Mouse (Mus musculus) limb, embryonic 13.5 days (tissue): ENCODE measurements at regions not wholly inside any gene's neighbourhood (a gene's known extent, or its start where the extent isn't known, plus 50 kb on each side); places are given as distances from the start of the nearest gene placed in this dataset.

ENCODE experiments used
- ATAC-seq: fragments of 200-750 bp; cut with Nextera tagmentation; 2 replicates; pipeline ENCODE4 v1.8.0; 2017; ENCODE audit warnings: low read depth, moderate number of reproducible peaks, moderate TSS enrichment; ENCODE audit not compliant: low FRiP score
- H3K27ac ChIP-seq: fragments of 300-500 bp; sonication (generic); 2 replicates; pipeline ENCODE4 v1.5.1; 2015; ENCODE audit warnings: inconsistent platforms, mild to moderate bottlenecking, moderate library complexity
- H3K27me3 ChIP-seq: fragments of 300-500 bp; sonication (generic); 2 replicates; pipeline ENCODE4 v1.6.1; 2015; ENCODE audit warnings: mild to moderate bottlenecking, inconsistent platforms
- H3K36me3 ChIP-seq: fragments of 300-500 bp; sonication (generic); 2 replicates; pipeline ENCODE4 v1.6.1; 2015; ENCODE audit warnings: inconsistent platforms, mild to moderate bottlenecking, moderate library complexity
- H3K4me1 ChIP-seq: fragments of 300-500 bp; sonication (generic); 2 replicates; pipeline ENCODE4 v1.6.1; 2015; ENCODE audit warnings: inconsistent platforms
- H3K4me2 ChIP-seq: fragments of 300-500 bp; sonication (generic); replicated peaks from 2 replicates; pipeline ENCODE4 v1.6.1; 2015; ENCODE audit warnings: inconsistent platforms, mild to moderate bottlenecking, moderate library complexity
- H3K4me3 ChIP-seq: fragments of 300-500 bp; sonication (generic); 2 replicates; pipeline ENCODE4 v1.5.1; 2015; ENCODE audit warnings: moderate library complexity, mild to moderate bottlenecking, inconsistent platforms
- H3K9ac ChIP-seq: fragments of 300-500 bp; sonication (generic); 2 replicates; pipeline ENCODE4 v1.6.1; 2015; ENCODE audit warnings: mild to moderate bottlenecking, inconsistent platforms
- H3K9me3 ChIP-seq: fragments of 300-500 bp; sonication (generic); 2 replicates; pipeline ENCODE4 v1.6.1; 2016; ENCODE audit warnings: inconsistent platforms
- WGBS: fragments of 180-500 bp; shearing (Covaris S2); methylation state at CpG from one replicate; pipeline ENCODE4 v1.1.7; 2015; 5-methylcytosine and 5-hydroxymethylcytosine counted together

GRCm38 (mm10) chr9:52376914-52377313, 208.5 kb upstream of the Zc3h12c start:
- Histone ChIP-seq H3K4me3 (no peak overlapping the region), H3K9me3 (no peaks in the 10 kb centered on the region), H3K4me1 (no peaks in the 10 kb centered on the region), H3K27me3 (no peaks in the 10 kb centered on the region), H3K9ac (no peak overlapping the region), H3K36me3 (no peaks in the 10 kb centered on the region), H3K27ac (no peak overlapping the region), H3K4me2 (no peak overlapping the region)
- WGBS: 77% methylated on average over 3 of the region's 3 CpGs
- ATAC-seq: no peak

DNA sequence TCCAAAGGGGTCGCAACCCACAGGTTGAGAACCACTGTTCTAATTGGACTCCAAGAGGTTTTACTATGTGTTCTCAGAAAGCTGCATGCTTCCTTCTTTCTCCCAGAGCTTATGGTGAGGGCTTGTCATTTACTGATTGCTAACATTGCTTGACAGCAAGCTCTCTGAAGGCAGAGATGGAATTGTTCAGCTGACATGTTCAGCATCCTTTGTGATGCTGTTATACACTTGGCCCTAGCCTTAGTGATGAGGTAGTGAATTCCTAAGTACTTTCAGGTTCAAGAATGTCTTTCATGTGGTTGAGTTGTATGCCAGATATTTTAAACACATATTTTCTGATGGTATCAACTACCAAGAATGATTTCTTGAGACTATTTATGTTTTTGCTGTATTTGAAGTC, 202.9 kb upstream of the Zc3h12c start:
- Histone ChIP-seq H3K27me3 (no peaks in the 10 kb centered on the region), H3K36me3 (no peaks in the 10 kb centered on the region), H3K4me2 (no peak overlapping the region), H3K4me3 (no peak overlapping the region), H3K9me3 (no peaks in the 10 kb centered on the region), H3K27ac (no peak overlapping the region), H3K9ac (no peak overlapping the region), H3K4me1 (no peaks in the 10 kb centered on the region)
- WGBS: 93% methylated on average over 1 of the region's 1 CpGs
- no peak for ATAC-seq

DNA sequence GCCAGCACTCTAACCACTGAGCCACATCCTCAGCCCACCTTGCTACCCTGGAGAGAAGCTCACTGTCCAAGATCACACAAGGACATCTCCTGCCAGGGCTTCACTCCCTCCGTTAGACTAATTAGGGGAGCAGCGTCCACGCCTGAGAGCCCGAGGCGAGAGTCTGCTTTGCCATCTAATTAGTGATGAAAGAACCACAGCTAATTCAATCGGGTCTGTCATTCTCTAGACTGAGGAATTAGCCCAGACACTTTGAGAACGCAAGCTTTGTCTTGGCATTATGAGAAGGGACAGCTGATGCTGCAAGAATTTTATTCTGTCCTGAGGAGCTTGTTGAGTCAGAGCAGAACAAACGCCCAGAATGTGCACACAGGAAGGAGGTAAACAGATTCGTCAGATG, 200.5 kb upstream of the Zc3h12c start:
- Histone ChIP-seq H3K27me3 (no peaks in the 10 kb centered on the region), H3K36me3 (no peaks in the 10 kb centered on the region), H3K27ac (no peak overlapping the region), H3K9me3 (no peaks in the 10 kb centered on the region), H3K4me2 (no peak overlapping the region), H3K4me1 (no peaks in the 10 kb centered on the region), H3K4me3 (no peak overlapping the region), H3K9ac (no peak overlapping the region)
- WGBS: 38% methylated on average over 9 of the region's 9 CpGs
- ATAC-seq: no peak

GRCm38 (mm10) chr9:52368080-52368479, 199.7 kb upstream of the Zc3h12c start:
- H3K9ac ChIP-seq: no peak overlapping the region
- WGBS: 83% methylated on average over 3 of the region's 3 CpGs

DNA sequence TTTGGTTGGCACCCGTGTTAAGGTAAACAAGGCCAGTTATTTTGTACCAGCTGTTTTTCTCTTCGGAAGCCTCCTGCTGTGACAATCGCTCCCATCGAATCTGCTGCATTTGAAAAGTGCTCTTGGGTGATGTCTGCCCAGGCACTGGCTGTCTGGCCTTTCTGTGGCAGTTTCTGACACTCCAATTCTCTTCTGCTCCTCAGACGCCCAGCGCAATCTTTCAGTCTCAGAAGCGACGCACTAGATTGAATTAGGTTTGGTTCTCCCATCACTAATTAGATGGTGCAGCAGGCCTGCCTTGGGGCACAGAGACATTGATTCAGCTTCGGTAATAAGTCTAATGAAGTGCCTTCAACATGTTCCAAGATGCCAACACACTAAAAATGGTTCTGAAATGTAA, 197.7 kb upstream of the Zc3h12c start:
- no peaks in the 10 kb centered on the region for H3K36me3 ChIP-seq
- no peak overlapping the region for H3K4me3 ChIP-seq
- WGBS: 54% methylated on average over 9 of the region's 9 CpGs
- no peak overlapping the region for H3K27ac ChIP-seq
- ATAC-seq: no peak
- no peaks in the 10 kb centered on the region for H3K9me3 ChIP-seq
- no peaks in the 10 kb centered on the region for H3K27me3 ChIP-seq
- H3K9ac ChIP-seq: no peak overlapping the region
- no peak overlapping the region for H3K4me2 ChIP-seq
- no peaks in the 10 kb centered on the region for H3K4me1 ChIP-seq

More at GRCm38 (mm10) chr9:52368080-52368479, 199.7 kb upstream of the Zc3h12c start:
- no peak overlapping the region for H3K27ac ChIP-seq
- H3K9me3 ChIP-seq: no peaks in the 10 kb centered on the region
- H3K4me3 ChIP-seq: no peak overlapping the region
- no peaks in the 10 kb centered on the region for H3K4me1 ChIP-seq
- no peak for ATAC-seq
- no peak overlapping the region for H3K4me2 ChIP-seq
- H3K27me3 ChIP-seq: no peaks in the 10 kb centered on the region
- no peaks in the 10 kb centered on the region for H3K36me3 ChIP-seq

DNA sequence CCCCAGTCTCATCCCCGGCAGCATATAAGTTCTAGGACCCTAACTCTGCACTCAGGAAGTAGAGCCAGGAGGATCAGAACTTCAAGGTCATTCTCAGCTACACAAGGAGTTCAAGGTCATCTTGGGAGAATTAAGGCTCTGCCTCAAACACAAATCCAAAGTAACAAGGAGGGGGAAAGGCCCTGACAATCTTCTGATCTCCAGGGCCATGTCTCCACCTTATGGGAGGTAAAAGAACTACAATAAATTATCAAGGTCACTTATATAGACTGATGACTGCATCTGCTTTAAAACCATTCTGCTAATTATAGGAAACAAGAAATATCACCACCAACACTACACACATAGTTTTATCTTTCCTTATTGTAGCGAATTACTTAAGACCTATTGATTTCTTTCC, 193.2 kb upstream of the Zc3h12c start:
- ATAC-seq: no peak
- H3K36me3 ChIP-seq: no peaks in the 10 kb centered on the region
- H3K4me3 ChIP-seq: no peak overlapping the region
- no peak overlapping the region for H3K27ac ChIP-seq
- no peaks in the 10 kb centered on the region for H3K4me1 ChIP-seq
- H3K27me3 ChIP-seq: no peaks in the 10 kb centered on the region
- H3K9ac ChIP-seq: no peak overlapping the region
- no peak overlapping the region for H3K4me2 ChIP-seq
- no peaks in the 10 kb centered on the region for H3K9me3 ChIP-seq
- 81% methylated on average over 2 of the region's 2 CpGs for WGBS

GRCm38 (mm10) chr9:52359416-52359815, 191.0 kb upstream of the Zc3h12c start:
- no peak overlapping the region for H3K4me2 ChIP-seq
- no peaks in the 10 kb centered on the region for H3K9me3 ChIP-seq
- H3K4me3 ChIP-seq: no peak overlapping the region
- 55% methylated on average over 3 of the region's 3 CpGs for WGBS
- no peak overlapping the region for H3K27ac ChIP-seq
- H3K4me1 ChIP-seq: no peaks in the 10 kb centered on the region
- H3K36me3 ChIP-seq: no peaks in the 10 kb centered on the region
- H3K27me3 ChIP-seq: no peaks in the 10 kb centered on the region
- no peak for ATAC-seq
- H3K9ac ChIP-seq: no peak overlapping the region

- Histone ChIP-seq H3K9ac (no peak overlapping the region), H3K27me3 (no peaks in the 10 kb centered on the region), H3K4me2 (no peak overlapping the region), H3K4me1 (no peaks in the 10 kb centered on the region), H3K36me3 (no peaks in the 10 kb centered on the region), H3K4me3 (no peak overlapping the region), H3K9me3 (no peaks in the 10 kb centered on the region), H3K27ac (no peak overlapping the region)
- no peak for ATAC-seq
- WGBS: 91% methylated on average over 3 of the region's 3 CpGs
Measured at GRCm38 (mm10) chr9:52356549-52356948, 188.2 kb upstream of the Zc3h12c start.

GRCm38 (mm10) chr9:52355187-52355982, 187.0 kb upstream of the Zc3h12c start:
- no peaks in the 10 kb centered on the region for H3K4me1 ChIP-seq
- no peaks in the 10 kb centered on the region for H3K9me3 ChIP-seq
- no peak overlapping the region for H3K9ac ChIP-seq
- H3K4me3 ChIP-seq: no peak overlapping the region
- no peaks in the 10 kb centered on the region for H3K27me3 ChIP-seq
- H3K27ac ChIP-seq: no peak overlapping the region
- ATAC-seq: no peak
- WGBS: 52% methylated on average over 10 of the region's 10 CpGs
- H3K4me2 ChIP-seq: no peak overlapping the region
- H3K36me3 ChIP-seq: no peaks in the 10 kb centered on the region

- H3K27ac ChIP-seq: no peak overlapping the region
- H3K36me3 ChIP-seq: no peaks in the 10 kb centered on the region
- H3K27me3 ChIP-seq: no peaks in the 10 kb centered on the region
- H3K4me3 ChIP-seq: no peak overlapping the region
- no peak for ATAC-seq
- H3K9me3 ChIP-seq: no peaks in the 10 kb centered on the region
- no peak overlapping the region for H3K4me2 ChIP-seq
- WGBS: 69% methylated on average over 7 of the region's 7 CpGs
- H3K9ac ChIP-seq: no peak overlapping the region
- H3K4me1 ChIP-seq: no peaks in the 10 kb centered on the region
Measured at GRCm38 (mm10) chr9:52348536-52349527, 180.5 kb upstream of the Zc3h12c start.

GRCm38 (mm10) chr9:52344177-52344877, 176.0 kb upstream of the Zc3h12c start:
- Histone ChIP-seq H3K36me3 (no peaks in the 10 kb centered on the region), H3K4me1 (no peaks in the 10 kb centered on the region), H3K9me3 (no peaks in the 10 kb centered on the region), H3K27me3 (no peaks in the 10 kb centered on the region), H3K4me3 (no peak overlapping the region), H3K9ac (no peak overlapping the region), H3K27ac (no peak overlapping the region), H3K4me2 (no peak overlapping the region)
- no peak for ATAC-seq
- WGBS: 81% methylated on average over 2 of the region's 2 CpGs

DNA sequence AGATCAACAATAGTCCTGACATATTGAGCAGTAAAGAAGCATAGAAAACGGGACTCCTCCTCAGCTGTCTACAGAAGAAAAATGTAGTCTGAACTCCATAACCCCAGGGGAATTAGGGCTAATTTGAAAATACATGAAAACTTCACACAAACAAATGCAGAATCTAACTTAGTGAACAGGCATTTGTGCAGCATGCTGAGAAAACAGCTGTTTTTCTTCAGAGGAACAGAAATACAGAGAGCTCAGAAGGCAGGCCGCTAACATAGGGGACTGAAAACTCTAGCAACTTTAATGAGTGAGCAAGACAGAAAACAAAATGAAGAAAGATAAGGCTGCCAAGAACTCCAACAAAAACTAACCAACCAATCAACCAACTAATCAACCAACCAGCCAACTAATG, 172.7 kb upstream of the Zc3h12c start:
- Histone ChIP-seq H3K27me3 (no peaks in the 10 kb centered on the region), H3K4me2 (no peak overlapping the region), H3K4me3 (no peak overlapping the region), H3K4me1 (no peaks in the 10 kb centered on the region), H3K9ac (no peak overlapping the region), H3K9me3 (no peaks in the 10 kb centered on the region), H3K27ac (no peak overlapping the region), H3K36me3 (no peaks in the 10 kb centered on the region)
- 68% methylated on average over 2 of the region's 2 CpGs for WGBS
- no peak for ATAC-seq
